Mouse (Mus musculus) gastrocnemius, postnatal 4 days (tissue): ENCODE results near the gene Prkcz. TPM values are rescaled to one million over a fixed set of nuclear protein-coding genes. Genes with fewer than 3 reads are reported as not detected.

Experiments used
- DNase-seq, 2 experiments: peaks; one replicate each; pipeline ENCODE4 v3.0.0; 2021 to 2022; ENCODE audit warnings: low spot score in 2 of 2, mixed read lengths in 2 of 2
- total RNA-seq, 2 experiments: library from RNA; stranded (reverse); gene quantifications; 2 replicates each; pipeline ENCODE4 v1.2.3; 2021

The Prkcz gene
- total RNA-seq, 2 experiments from 2014 or later = 4.4 to 5.4 TPM

DNA sequence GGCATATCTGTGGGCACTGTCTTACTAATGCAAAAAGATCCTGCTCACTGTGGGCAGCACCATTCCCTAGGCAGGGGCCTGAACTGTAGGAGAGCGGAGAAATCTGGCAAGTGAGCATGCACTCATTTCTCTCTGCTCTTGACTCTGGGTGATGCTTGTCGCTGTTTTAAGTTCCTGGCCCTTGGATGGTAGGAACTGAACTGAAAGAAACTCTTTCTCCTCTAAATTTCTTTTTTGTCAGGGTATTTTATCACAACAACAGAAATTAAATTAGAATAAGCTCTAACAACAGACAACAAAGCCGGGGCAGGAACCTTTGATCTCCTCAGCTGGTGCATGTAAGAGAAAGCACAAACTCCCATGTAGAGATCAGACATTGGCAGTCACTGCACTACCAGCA is 46.1 kb downstream of the Prkcz start:
- DNase-seq = no peak

DNA sequence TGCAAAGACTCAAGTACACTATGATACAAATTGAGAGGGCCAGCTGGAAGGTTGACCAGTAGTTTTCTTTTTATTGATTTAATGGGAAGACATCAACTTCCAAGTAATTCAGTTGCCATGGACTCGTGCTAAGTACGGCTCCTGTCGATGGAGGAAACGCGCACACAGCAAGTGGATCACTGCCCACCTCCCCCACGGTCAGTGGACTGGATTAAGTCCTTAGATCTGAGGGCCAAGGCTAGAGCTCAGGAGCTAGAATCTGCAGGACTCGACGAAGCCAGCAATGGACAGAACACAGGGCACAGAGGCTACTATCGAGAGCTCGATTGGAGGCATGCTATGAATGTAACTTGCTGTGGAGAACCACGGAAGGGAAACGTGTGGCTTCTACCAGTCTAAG is 52.5 kb downstream of the Prkcz start:
- DNase-seq = no peak

DNA sequence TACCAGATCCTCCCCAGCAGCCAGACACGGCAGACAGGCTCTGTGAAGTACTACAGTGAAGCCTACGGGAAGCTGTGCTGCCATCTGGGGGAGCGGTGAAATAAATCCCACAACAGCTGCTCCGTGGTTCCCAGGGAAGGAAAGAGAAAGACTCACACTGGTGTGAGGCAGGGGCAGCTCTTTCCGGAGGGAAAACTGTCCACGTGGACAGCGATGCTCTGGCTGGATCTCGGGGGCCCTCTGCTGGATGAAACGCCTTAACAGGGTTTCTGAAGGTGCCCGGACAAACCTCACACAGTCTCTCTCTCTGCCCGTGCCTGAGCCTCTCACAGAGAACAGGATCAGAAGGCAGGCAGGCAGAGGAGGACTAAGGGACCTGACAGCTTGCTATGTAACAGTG is 53.1 kb downstream of the Prkcz start:
- peak; percentile 79 to 89 for DNase-seq

DNA sequence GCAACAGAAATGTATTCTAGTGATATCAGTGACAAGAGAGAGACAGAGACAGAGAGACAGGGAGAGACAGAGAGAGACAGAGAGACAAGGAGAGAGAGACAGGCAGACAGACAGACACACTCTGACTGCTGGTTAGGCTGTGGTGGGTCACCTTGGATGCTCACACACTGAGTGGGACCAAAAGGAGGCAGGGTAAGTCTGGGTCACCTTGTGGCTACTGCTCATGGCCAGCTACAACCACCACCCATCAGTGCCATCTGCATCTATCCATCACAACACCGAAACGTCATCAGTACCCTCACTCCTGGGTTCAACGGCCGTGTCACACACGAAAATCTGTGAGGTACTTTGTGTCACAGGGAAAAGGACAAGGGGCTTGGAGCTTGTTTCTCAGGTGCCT is 53.6 kb downstream of the Prkcz start:
- DNase-seq = no peak

DNA sequence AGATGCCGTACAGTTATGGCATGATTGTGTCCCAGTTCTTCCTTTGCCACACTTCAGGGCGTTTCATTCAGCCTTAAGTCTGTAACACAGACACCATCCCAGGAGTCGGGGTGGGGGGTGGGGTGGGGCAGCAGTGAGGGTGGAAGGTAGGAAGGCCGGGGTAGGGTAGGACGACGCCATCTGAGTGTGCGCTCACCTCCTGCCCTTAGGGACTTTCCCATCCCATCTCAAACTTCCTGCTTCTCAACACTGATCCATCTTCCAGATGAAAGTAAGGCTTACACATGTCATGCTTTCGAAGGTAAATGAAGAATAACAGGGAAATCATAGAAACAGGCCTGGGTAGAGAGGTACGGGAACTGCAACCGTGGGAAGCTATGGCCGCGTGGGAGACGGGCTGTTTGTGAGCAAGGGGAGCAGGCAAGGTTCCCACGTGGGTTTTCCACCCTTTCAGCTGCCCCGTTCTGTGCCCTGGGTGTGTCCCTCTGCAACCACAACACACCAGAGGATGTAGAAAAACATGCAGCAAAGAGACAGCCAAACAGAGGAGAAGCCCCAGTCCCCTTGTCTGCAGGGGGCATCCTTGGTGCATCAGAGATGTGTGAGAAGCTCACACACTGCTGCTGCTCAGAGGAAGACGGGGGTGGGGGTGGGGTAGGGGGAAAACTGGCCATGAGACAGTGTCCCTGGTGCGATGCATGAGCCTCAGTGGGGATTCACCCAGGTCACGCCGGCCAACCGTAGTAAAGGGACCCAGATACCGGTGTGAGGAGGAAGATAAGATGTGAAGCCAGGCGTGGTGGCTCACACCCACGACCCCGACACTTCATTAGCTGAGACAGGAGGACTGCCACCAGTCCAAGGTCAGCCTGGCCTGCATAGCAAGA is 54.6 kb downstream of the Prkcz start:
- DNase-seq = no peak

DNA sequence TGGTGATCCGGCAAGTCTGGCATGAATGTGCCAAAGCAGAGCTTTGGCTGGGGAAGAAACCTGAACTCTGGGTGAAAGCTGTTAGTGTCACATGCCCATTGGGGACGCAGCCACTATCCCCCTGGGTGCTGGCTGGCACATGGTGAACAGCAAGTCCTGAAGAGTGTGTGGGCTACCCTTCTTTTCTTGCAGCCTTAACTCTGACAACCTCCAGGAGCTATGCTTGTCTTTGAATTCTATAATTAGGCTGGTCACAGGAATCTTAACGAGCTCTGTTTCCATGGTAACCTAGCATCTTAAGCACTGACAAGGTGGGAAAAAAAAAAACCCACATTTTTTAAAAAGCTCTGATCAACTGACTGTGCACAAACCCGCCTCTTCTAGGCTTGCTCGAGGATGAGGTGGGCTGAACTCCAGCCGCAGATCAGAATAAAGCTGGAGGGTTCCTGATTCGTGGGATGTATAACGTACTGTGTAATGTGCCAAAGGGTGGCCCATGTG is 55.6 kb downstream of the Prkcz start:
- DNase-seq = no peak

DNA sequence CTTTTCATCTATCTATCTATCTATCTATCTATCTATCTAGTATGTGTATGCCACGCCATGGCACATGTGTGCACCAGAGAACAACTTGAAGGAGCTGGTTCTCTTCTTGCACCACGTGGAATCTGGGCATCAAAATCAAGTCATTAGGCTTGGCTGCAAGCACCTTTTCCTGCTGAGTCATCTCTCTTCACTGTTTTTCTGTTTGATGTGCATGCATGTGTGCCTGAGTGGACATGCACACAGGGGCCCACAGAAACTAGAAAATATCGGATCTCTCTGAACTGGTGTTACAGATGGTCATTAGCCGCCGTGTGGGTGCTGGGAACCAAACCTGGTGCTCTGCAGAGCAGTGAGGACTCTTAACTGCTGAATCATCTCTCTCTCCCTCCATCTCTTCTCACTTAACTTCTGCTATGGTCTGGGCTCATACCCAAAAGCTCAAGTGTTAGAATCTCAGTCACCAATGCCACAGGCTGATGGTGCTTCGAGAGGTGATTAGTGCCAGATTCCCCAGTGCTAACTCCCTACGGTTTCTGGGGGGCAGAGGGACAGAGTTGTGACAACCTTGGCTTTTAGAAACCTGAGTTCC is 56.6 kb downstream of the Prkcz start:
- DNase-seq = no peak

DNA sequence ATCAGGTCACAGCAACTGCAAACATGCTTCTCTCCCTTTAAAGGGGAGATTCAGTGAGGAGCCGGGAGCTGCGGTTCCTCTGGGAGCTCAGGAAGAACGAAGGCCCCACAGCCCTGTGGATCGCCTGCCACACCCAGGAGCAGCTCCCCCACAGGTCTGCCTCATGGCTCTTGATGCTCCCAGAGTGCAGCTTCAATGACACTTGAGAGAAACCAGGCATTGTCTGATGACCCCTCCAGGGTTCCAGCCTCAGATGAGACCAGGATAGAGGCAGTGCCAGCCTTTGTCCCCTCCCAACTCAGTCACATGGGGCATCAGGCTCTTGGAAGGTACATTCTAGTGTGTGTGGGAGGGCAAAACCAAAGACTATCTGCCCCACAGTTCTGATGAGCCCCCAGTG is 59.2 kb downstream of the Prkcz start:
- no peak for DNase-seq

DNA sequence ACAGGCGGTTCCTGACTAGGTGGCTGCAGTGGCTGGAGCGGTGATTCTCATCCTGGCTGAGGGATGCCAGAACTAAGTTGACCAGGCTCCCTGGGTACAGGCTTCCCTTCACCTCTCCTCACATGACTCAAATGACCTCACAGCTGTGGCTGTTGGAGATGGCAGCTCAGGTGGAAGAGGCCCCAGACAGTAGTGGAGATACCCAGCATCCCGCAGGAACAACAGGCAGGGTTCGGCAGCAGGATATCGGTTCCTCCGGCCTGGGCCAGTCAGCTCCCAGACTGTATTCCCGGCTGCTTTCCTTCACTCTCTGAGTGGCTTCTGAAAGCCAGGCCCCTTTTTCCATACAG is 60.1 kb downstream of the Prkcz start:
- no peak for DNase-seq

DNA sequence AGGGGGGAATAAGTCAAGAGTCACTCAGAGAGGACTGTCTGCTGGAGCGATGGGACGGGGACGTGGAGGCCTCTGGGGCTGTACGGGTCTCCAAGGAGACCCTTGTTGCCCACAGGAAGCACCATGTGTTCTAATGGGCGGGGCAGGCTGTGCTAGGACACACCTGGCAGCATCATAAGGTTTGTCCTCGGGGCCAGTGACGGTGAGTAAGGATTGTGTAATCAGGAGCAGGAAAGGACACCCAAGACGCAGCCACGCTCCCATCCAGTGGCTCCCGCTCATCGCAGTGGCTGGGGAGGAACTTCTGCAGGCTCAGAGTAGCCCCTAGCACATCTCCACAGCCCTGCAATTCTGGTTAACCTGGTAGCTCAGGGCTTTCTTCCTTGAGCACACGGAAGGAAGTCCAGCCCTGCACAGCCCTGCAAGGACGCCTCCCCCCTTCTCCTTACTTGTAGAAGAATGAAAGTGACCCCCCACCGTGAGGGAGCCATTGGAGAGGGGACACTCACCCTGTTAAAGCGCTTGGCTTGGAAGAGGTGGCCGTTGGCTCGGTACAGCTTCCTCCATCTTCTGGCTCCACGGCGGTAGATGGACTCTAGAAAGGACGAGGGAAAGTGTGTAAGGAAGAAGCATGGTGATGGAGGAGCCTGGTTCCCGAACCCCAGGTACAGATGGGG is 60.6 kb downstream of the Prkcz start:
- no peak for DNase-seq

DNA sequence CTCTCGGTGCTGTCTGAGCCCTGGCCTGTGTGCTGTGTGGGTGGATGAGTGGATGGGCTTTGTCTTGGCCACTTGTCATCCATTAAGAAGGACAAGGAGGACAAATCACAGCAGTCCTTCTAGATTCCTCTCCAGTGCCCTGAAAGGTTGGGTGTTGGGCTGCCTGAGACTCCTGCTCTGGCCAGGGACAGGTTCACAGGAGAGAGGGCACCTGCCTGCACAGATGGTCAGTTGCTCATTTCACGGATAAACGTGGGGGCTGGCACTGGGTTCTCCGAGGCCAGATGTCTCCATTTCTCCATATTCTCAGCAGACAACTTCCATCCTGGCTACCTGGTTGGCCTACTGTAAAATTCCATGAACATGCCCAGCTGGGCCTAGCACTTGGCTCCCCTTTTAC is 62.3 kb downstream of the Prkcz start:
- DNase-seq = no peak

DNA sequence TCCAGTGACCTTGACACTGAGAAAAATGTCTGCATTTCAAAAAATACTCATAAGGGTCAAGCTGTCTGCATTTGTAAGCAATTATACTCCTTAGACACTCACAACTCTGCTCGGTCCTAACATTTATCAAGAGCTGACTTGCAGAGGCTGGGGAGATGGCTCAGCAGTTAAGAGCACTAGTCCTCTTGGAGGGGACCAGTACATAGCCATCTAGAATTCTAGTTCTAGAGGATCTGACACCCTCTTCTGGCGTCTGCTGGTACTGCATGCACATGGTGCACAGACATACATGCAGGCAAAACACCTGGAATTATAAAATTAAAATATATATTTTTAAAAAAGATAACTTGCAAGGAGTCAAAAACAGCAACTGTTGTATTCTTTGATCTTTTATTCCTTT is 64.1 kb downstream of the Prkcz start:
- DNase-seq = no peak

DNA sequence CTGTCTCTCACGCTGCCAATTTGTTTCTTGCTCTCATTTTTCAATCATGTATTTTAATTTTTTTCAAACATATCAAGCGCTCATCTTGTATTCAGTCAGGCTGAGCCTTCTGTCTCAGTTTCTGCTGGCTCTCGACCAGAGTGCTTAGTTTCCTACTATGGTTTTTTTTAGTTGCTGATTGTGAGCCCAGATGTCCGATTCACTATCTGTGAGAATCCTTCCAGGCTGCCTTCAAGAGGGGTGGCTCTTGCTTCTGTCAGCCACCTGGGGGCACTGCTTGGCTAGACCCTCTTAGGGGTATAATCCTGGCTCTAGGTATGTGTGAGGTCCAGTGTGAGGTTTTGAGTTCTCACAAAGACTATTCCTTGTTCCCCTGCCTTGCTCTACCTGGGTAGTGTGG is 65.2 kb downstream of the Prkcz start:
- peak in 1 of 2 experiments; percentile 53 for DNase-seq

DNA sequence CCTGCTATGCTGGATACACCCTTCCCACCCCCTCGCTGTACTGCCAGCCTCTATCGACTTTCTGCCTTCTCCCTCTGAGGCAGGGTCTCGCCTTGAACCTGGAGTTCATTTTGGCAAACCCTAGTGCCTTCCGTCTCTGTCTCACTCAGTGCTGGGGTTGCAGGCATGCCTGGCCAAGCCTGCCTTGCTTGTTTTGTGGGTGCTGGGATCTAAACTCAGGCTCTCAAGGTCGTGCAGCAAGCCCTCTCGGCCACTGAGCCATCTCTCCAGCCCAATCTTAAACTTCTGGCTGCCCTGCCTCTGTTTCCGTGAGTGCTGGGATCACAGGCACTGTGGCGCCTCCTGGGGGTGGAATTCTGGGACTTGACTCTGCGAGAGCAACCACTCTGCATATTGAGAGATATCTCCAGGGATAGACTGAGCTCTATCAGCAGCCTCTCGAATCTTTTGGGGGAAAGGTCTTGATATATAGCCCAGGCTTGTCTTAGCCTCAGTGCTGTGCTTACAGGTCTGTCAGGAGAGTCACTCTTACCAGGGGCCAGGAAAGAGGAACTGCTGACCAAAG is 66.1 kb downstream of the Prkcz start:
- peak in 1 of 2 experiments; percentile 59 for DNase-seq

DNA sequence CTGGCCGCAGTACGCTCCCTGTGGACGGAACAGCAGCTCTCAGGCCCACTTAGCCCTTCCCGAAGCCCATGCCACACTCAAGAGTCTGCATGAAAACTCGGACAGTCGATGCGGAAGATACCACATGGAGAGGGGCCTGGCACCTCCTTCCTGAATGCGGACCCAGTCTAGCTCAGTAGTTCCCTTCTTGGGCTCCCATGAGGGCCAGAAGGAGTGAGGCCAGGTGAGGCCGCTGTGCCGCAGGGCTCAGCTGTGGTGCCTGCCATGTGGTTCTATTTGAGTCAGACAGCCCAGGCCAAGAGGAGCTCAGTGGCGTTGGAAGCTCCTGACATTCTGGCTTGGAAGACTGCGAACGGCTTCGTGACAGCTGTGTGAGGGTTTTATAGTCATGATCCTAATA is 66.8 kb downstream of the Prkcz start:
- no peak for DNase-seq

DNA sequence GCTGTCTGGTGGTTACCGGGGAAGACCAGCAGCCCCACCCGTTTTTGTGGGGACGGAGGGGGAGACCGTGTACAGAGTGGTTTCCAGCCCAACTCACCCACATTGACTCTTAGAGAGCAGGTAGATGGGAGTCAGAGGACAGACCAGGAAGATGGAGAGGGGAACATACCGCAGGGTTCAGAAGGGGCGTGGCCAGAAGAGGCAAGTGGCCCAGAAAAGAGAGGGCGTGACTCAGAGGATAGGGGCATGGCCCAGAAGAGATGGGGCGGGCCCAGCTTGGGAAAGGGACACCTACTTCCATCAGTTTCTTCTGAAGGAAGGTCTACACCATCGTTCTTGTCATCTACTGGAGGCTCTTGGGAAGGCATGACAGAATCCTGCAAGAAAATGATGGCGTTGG is 68.3 kb downstream of the Prkcz start:
- no peak for DNase-seq

DNA sequence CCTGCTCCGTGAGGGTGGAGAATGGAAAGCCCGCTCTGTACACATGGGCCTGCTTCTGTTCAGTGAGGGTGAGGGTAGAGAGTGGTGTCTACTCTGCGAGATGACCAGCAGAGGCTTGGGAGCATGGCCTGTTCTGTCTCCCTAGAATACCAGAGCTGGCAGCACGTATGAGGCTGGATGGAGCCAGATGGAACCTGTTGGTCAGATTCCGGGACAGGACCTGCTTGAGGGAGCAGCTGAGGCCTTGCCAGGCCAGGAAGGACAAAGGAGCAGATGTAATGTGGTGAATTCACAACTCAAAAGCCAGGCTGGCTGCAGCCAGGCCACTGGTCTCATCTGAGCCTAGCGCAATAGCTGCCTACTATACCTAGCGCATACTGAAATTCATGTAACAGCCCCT is 71.1 kb downstream of the Prkcz start:
- no peak for DNase-seq

DNA sequence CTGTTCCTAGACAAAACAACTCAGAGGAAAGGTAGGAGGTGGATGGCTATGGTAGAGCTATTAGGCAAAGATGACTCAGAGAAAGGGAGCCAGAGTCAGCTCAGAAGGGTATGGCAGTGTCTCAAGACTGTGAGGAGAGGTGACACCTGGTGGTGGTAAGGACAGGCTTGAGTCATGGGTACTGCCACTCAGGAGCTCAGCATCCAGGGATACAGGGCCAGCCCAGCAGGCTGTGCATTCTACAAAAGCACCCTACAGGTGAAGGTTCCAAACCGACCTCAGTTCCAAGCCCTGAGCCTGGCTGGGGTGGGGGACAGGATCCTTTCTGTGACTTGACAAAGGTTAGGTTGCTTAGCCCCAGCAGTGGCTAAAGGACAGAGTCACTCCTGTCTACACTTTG is 72.6 kb downstream of the Prkcz start:
- DNase-seq = no peak

DNA sequence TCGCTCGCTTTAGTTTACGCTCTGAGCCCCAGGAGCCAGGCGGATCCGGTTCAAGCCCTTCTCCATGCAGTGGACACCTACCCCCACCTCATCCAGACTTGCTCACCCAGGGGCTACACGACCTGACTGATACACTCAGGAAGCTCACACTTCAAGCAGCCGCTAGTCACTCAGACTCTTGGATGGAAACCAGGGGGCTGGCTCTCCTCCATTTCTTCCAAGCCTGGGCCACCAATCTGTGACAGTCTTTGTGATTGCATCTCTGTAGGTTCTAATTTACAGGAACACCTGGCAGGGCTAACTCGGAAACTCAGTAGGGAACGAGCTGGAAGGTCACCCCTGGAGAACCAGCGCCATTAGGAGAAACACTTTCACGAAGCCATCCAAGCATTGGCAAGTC is 73.4 kb downstream of the Prkcz start:
- no peak for DNase-seq

DNA sequence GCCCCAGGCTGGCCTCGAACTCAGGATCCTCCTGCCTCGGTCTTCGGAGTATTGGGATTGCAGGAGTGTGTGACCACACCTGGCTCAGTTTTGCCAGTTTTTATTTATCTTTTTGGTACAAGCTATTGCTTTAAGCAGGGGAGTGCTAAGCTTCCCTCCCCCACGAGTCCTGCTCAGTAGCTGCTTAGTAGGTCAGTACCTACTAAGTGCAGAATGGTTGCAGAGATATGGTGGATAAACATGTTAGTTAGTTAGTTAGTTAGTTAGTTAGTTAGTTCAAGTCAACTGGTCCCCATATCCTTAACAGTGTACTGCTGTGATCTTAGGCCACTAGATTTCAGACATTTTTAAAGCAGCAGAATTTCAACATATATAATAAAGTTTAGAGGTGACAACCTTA is 75.1 kb downstream of the Prkcz start:
- no peak for DNase-seq

DNA sequence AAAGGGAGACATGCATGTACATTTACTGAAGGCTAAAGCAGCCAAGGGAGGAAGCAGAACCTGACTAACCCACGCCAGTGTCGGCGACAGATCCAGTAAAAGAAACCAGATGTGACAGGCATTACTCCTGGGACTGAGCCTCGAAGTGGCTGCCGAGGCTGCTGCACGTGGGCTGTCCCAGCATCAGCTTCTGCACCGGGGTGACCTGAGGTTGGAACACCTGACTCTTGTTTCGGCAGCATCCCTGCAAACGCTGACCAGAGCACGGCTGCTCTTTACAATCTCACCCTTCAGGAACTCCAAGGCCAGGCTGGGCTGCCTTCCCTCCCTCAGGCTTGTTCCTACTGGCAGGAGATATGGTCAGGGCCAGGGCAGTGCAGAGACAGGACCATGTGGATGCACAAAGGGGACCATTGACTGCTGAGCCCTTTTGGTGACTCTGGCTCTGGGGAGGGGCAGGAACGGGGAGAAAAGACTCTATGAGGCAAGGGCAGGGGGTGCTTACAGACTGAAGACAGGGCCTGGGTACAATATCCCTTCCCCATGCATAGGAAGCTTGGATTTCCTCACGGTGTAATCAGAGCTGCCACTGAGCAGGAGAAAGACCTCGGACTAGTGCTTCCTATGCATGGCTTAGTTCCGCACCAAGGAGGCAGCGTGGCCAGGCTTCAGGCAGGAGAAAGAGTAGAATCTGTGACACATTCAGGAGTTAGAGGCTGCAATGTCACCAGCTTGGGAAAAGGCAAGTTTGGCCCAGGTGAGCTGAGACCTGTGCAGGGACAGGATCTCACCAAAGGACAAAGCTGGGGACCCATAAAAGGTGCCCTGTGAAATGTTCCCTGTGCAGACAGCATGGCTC is 76.4 kb downstream of the Prkcz start:
- no peak for DNase-seq
